Mouse (Mus musculus) forebrain, embryonic 16.5 days (tissue): ENCODE data around the gene Htr6. TPM values are rescaled to one million over a fixed set of nuclear protein-coding genes. Genes with fewer than 3 reads are reported as not detected.

ENCODE experiments used
- ATAC-seq: fragments of 200-750 bp; cut with Nextera tagmentation; 2 replicates; pipeline ENCODE4 v1.8.0; 2017; ENCODE audit warnings: mild to moderate bottlenecking, moderate library complexity
- H3K27ac ChIP-seq: fragments of 300-500 bp; sonication (generic); 2 replicates; pipeline ENCODE4 v1.5.1; 2014; ENCODE audit warnings: low read length, control low read depth
- H3K27me3 ChIP-seq: fragments of 300-500 bp; sonication (generic); replicated peaks from 2 replicates; pipeline ENCODE4 v1.6.1; 2014; ENCODE audit warnings: low read length; ENCODE audit not compliant: control insufficient read depth, insufficient read depth
- H3K36me3 ChIP-seq: fragments of 300-500 bp; sonication (generic); 2 replicates; pipeline ENCODE4 v1.6.1; 2014; ENCODE audit not compliant: control insufficient read depth, insufficient read depth
- H3K4me1 ChIP-seq: fragments of 300-500 bp; sonication (generic); replicated peaks from 2 replicates; pipeline ENCODE4 v1.6.1; 2014; ENCODE audit warnings: low read length; ENCODE audit not compliant: control insufficient read depth, insufficient read depth
- H3K4me2 ChIP-seq: fragments of 300-500 bp; sonication (generic); 2 replicates; pipeline ENCODE4 v1.6.1; 2014; ENCODE audit warnings: mild to moderate bottlenecking, low read length, control low read depth
- H3K4me3 ChIP-seq: fragments of 300-500 bp; sonication (generic); replicated peaks from 2 replicates; pipeline ENCODE4 v1.5.1; 2014; ENCODE audit warnings: mild to moderate bottlenecking, low read length, control low read depth
- H3K9ac ChIP-seq: fragments of 300-500 bp; sonication (generic); replicated peaks from 2 replicates; pipeline ENCODE4 v1.6.1; 2014; ENCODE audit warnings: low read depth, low read length, control low read depth
- H3K9me3 ChIP-seq: fragments of 300-500 bp; sonication (generic); 2 replicates; pipeline ENCODE4 v1.6.1; 2016; ENCODE audit warnings: low read length; ENCODE audit not compliant: control insufficient read depth
- WGBS: fragments of 180-500 bp; shearing (Covaris S2); extraction: QIAGEN DNeasy Blood & Tissue Kit; methylation state at CpG from one replicate; pipeline ENCODE4 v1.1.7; 2014; 5-methylcytosine and 5-hydroxymethylcytosine counted together
- polyA plus RNA-seq: library from polyadenylated mRNA; unstranded; fragments of >200 nt; fragmentation: Nextera tagmentation; extraction: Ambion mirVana; gene quantifications from 2 replicates; pipeline ENCODE4 v1.2.1, GENCODE M21; 2015

Htr6 gene
- polyA plus RNA-seq, 1 experiment from 2014 or later: 0.60 TPM

DNA sequence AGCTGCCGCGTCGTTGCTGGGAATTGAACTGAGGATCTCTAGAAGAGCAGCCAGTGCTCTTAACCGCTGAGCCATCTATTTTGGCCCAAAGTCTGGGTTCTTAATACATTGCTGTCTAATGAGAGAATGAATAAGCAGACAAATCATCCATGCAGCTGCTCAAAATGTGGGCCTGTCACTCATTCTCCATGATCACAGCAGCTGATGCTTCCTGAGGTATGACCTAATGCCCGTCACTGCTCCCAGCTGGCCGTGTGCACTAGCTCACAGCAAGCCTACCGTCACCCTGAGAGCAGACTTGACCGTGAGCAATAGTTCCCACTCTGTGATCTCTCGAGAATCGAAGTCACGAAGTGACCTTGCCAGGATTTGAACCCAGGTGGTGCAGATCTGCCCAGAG lies 4.1 kb upstream of the Htr6 start:
- Histone ChIP-seq H3K9ac (no peak overlapping the region), H3K4me3 (no peak overlapping the region), H3K27ac (no peak overlapping the region), H3K27me3 (peaks cover 23% of the 10 kb centered on the region), H3K4me2 (no peak overlapping the region), H3K9me3 (no peaks in the 10 kb centered on the region), H3K36me3 (no peaks in the 10 kb centered on the region), H3K4me1 (peaks cover 38% of the 10 kb centered on the region)
- WGBS: 75% methylated on average over 11 of the region's 11 CpGs
- ATAC-seq: no peak

DNA sequence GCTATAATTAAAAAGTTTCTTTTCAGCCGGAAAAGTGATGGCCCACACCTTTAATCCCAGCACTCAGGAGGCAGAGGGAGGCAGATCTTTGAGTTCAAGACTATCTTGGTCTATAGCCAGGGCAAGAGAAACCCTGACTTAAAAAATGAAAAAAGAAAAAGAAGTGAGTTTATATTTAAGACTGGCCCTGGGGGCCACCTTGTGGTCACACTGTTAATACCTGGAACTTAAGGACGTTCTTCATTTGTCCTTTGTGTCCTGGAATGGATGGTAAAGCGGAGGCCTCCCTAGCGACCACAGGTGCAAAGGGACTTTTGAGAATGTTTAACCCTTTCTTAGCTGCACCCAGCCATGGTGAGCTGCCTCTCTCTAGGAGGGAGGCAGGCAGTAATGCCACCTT lies 3.4 kb upstream of the Htr6 start:
- peaks cover 29% of the 10 kb centered on the region for H3K27me3 ChIP-seq
- WGBS: 16% methylated on average over 4 of the region's 4 CpGs
- H3K4me3 ChIP-seq: no peak overlapping the region
- H3K9me3 ChIP-seq: no peaks in the 10 kb centered on the region
- peaks cover 41% of the 10 kb centered on the region for H3K4me1 ChIP-seq
- H3K27ac ChIP-seq: no peak overlapping the region
- H3K9ac ChIP-seq: no peak overlapping the region
- no peak overlapping the region for H3K4me2 ChIP-seq
- H3K36me3 ChIP-seq: no peaks in the 10 kb centered on the region
- ATAC-seq: no peak

DNA sequence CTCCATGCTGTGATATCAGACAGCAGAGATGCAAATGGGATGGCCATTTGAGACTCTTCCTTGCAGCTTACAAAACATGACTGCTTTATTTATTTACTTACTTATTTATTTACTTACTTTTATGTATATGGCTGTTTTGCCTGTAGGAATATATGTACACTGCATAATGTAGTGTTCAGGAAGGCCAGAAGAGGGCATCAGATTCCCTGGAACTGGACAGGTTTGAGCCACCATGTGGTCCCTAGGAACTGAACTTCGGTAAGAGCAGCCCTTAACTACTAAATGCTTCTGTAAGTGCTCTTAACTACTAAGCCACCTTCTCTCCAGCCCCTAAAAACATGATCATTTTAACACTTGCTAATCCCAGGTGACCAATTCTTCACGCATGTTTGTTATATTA lies 2.9 kb upstream of the Htr6 start:
- H3K9ac ChIP-seq: no peak overlapping the region
- no peaks in the 10 kb centered on the region for H3K36me3 ChIP-seq
- no peak for ATAC-seq
- no peak overlapping the region for H3K27ac ChIP-seq
- peaks cover 37% of the 10 kb centered on the region for H3K4me1 ChIP-seq
- no peak overlapping the region for H3K4me3 ChIP-seq
- peaks cover 32% of the 10 kb centered on the region for H3K27me3 ChIP-seq
- no peaks in the 10 kb centered on the region for H3K9me3 ChIP-seq
- no peak overlapping the region for H3K4me2 ChIP-seq
- 30% methylated on average over 2 of the region's 2 CpGs for WGBS

DNA sequence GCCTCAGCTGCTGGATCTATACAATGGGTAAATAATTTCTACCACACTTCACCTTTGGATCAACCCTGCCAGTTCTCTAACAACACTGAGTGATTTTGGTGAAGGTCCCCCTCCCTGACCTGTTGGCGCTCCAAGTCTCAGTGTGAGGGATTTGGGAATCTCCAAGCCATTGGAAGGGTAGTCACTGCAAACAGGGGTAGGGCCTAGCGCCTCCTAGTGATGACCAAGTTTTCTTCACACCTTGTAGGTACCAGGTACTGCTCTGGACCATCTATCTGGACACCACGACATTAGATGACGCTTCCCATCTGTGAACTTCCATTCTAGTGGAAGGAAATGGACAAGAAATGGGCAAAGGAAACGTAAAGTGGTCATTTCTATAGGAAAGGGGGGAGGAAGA lies 545 bp upstream of the Htr6 start:
- WGBS: 12% methylated on average over 5 of the region's 5 CpGs
- H3K9ac ChIP-seq: no peak overlapping the region
- H3K27me3 ChIP-seq: peaks cover 37% of the 10 kb centered on the region

DNA sequence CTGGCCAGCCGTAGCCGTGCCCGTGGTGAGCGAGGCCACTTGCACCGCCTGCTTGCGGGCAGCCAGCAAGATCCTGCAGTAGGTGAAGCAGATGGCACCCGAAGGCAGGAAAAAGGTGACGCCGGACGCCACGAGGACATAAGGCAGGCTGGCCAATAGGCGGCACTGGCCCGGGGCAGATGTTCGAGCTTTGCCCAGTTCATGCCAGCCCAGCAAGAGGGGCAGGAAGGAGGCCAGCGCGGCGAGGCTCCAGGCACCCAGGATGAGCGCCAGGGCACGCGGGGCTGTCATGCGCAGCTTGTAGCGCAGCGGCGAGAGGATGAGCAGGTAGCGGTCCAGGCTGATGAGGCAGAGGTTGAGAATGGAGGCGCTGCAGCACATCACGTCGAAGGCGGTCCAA lies 1.3 kb downstream of the Htr6 start:
- Histone ChIP-seq H3K36me3 (no peaks in the 10 kb centered on the region), H3K27ac (no peak overlapping the region), H3K9me3 (no peaks in the 10 kb centered on the region), H3K27me3 (peaks cover 37% of the 10 kb centered on the region), H3K4me1 (peaks cover 15% of the 10 kb centered on the region), H3K4me3 (peak overlapping the region; percentile 53), H3K4me2 (peak overlapping the region; percentile 88), H3K9ac (0 out of 2 replicates have a peak overlapping the region, but pooled peaks have one; percentile 25)
- ATAC-seq: no peak
- WGBS: 18% methylated on average over 29 of the region's 29 CpGs

More for the DNA sequence above, 545 bp upstream of the Htr6 start:
- Histone ChIP-seq H3K4me3 (peak overlapping the region; percentile 53), H3K9me3 (no peaks in the 10 kb centered on the region), H3K4me1 (peaks cover 15% of the 10 kb centered on the region), H3K27ac (no peak overlapping the region), H3K36me3 (no peaks in the 10 kb centered on the region), H3K4me2 (peak overlapping the region; percentile 88)
- no peak for ATAC-seq

DNA sequence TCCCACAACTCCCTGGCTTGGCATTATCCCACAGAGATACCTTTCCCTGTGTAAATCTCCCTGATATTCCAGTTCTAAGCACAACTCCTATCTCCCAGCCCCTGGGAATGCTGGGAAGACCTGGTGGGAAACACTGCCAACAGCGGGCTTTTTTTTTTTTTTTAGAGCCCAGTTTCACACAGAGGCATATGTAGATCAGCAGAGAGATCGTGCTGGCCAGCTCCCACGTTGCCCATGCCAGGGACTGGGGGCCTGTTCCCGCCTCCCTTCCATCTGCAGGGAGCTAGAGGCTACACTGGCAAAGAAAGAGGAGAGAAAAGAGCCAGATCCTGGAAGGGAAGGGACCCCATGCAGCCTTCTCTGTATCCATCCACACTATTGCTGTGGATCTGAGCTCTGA lies 7.1 kb downstream of the Htr6 start:
- peak; percentile 55 for ATAC-seq
- H3K27ac ChIP-seq: no peak overlapping the region
- H3K9ac ChIP-seq: no peak overlapping the region
- no peaks in the 10 kb centered on the region for H3K4me1 ChIP-seq
- no peaks in the 10 kb centered on the region for H3K36me3 ChIP-seq
- peaks cover 5% of the 10 kb centered on the region for H3K27me3 ChIP-seq
- H3K4me2 ChIP-seq: no peak overlapping the region
- WGBS: 12% methylated on average over 4 of the region's 4 CpGs
- H3K9me3 ChIP-seq: no peaks in the 10 kb centered on the region
- H3K4me3 ChIP-seq: no peak overlapping the region

DNA sequence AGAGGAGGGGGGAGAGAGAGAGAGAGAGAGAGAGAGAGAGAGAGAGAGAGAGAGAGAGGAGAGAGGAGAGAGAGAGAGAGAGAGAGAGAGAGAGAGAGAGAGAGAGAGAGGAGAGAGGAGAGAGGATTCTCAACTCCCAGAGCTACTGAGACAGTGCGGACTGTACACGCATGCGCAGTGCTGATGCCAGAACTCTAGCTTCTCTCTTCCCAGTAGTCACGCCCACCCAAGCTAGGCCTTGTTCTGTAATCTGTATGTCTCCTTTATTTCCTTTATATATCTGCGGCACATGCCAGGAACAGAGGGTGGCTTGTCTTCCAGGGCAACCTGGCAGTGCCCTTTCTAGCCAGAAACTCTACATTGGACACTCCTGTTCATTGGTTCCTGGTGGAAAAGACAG lies 10.5 kb downstream of the Htr6 start:
- no peaks in the 10 kb centered on the region for H3K4me1 ChIP-seq
- WGBS: 86% methylated on average over 5 of the region's 5 CpGs
- no peaks in the 10 kb centered on the region for H3K27me3 ChIP-seq
- H3K36me3 ChIP-seq: no peaks in the 10 kb centered on the region
- no peak overlapping the region for H3K4me3 ChIP-seq
- H3K27ac ChIP-seq: no peak overlapping the region
- H3K9ac ChIP-seq: no peak overlapping the region
- no peak for ATAC-seq
- no peak overlapping the region for H3K4me2 ChIP-seq
- no peaks in the 10 kb centered on the region for H3K9me3 ChIP-seq

DNA sequence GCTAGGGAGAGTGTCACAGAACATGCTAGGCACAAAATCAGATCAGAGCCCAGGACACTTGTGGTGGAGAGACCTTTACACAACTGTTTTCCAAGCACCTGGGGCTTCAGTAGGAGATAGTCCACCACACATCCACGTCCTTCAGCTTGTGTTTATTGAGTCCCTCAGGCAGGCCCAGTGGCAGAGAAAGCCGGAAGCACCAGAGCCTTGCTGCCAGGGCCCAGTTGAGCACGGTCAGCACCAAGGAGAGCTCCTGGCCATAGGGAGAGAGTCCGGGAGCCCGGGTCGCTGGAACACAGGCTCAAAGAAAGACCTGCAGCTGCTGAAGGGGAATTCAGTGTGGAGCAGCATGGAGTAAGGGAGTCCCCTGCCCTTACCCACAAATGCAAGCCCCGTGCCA lies 15.8 kb downstream of the Htr6 start:
- WGBS: 10% methylated on average over 7 of the region's 7 CpGs
- Histone ChIP-seq H3K4me1 (peaks cover 14% of the 10 kb centered on the region), H3K27ac (no peak overlapping the region), H3K36me3 (no peaks in the 10 kb centered on the region), H3K9me3 (no peaks in the 10 kb centered on the region), H3K4me3 (no peak overlapping the region), H3K27me3 (0 out of 2 replicates have a peak, but pooled peaks cover 4% of the 10 kb centered on the region), H3K4me2 (no peak overlapping the region), H3K9ac (no peak overlapping the region)
- no peak for ATAC-seq

DNA sequence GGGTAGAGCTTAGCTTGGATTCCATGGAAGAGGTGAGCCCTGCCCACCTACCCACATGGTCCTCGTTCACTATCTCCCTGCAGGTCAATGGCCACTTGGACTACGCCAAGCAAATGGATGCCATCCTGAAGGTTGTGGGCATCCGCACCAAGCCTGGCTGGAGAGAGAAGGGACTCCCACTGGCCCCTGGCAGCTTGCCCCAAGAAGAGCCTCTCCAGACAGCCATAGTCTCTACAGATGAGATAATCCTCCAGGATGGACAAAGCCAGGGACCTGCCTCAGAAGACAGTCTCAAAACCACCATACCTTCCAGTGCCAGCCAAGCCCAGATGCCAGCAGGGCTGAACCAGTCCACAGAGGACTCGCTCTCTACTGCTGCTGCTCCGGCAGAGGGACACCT lies 17.3 kb downstream of the Htr6 start:
- H3K27ac ChIP-seq: no peak overlapping the region
- no peak overlapping the region for H3K9ac ChIP-seq
- no peak overlapping the region for H3K4me3 ChIP-seq
- peaks cover 23% of the 10 kb centered on the region for H3K4me1 ChIP-seq
- no peak overlapping the region for H3K4me2 ChIP-seq
- no peaks in the 10 kb centered on the region for H3K36me3 ChIP-seq
- 90% methylated on average over 5 of the region's 5 CpGs for WGBS
- 0 out of 2 replicates have a peak, but pooled peaks cover 4% of the 10 kb centered on the region for H3K27me3 ChIP-seq
- no peak for ATAC-seq
- H3K9me3 ChIP-seq: no peaks in the 10 kb centered on the region

DNA sequence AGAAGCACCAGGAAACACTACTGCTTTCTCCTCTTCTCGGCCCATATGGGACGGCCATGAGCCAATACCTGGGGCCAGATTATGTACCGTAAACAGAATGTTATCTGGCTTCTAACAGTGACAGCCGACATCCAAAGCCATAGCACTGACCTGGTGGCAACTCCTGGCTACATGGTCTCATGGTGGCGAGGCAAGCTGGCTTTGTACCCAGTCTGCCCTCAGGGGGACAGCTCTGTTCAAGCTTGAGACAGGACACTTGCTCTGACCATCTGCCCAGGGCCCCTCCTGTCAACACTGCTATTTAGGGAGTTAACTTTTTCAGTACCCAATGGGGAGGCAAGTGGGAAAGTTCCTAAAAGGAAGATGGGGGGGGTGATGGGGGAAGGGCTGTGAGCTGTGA lies 18.1 kb downstream of the Htr6 start:
- Histone ChIP-seq H3K36me3 (no peaks in the 10 kb centered on the region), H3K27me3 (0 out of 2 replicates have a peak, but pooled peaks cover 4% of the 10 kb centered on the region), H3K4me1 (peaks cover 27% of the 10 kb centered on the region), H3K4me2 (no peak overlapping the region), H3K27ac (no peak overlapping the region), H3K9me3 (no peaks in the 10 kb centered on the region), H3K4me3 (no peak overlapping the region), H3K9ac (no peak overlapping the region)
- 74% methylated on average over 5 of the region's 5 CpGs for WGBS
- no peak for ATAC-seq
